Mouse (Mus musculus) retina, postnatal 7 days (tissue): ENCODE data around the gene Hmces.
"Not testable (repeated sequence)": the region's sequence is repeated elsewhere in the genome, so short reads cannot be mapped to it uniquely, and the experiment has no call there.

Experiments
- DNase-seq: peaks from one replicate; pipeline ENCODE4 v3.0.0-alpha.2; 2012; ENCODE audit warnings: low read depth, low spot score

Gene Hmces

GRCm38 (mm10) chr6:87914326-87915102 lies 779 bp downstream of the Hmces start:
- no peak for DNase-seq

GRCm38 (mm10) chr6:87915939-87916338 lies 2.2 kb downstream of the Hmces start:
- no peak for DNase-seq

- DNase-seq: no peak
These were observed 7.5 kb downstream of the Hmces start for GRCm38 (mm10) chr6:87921201-87921600.

- DNase-seq: no peak
These were observed 9.9 kb downstream of the Hmces start for GRCm38 (mm10) chr6:87923624-87924023.

- DNase-seq: no peak
These were observed 21.3 kb downstream of the Hmces start for GRCm38 (mm10) chr6:87935037-87935436.

GRCm38 (mm10) chr6:87937178-87937788 lies 23.5 kb downstream of the Hmces start:
- DNase-seq: peak; percentile 49

GRCm38 (mm10) chr6:87938941-87939340 lies 25.2 kb downstream of the Hmces start:
- DNase-seq: no peak

GRCm38 (mm10) chr6:87942179-87942578 lies 28.4 kb downstream of the Hmces start:
- no peak for DNase-seq

GRCm38 (mm10) chr6:87962457-87962856 lies 48.7 kb downstream of the Hmces start:
- DNase-seq: not testable (repeated sequence)

- DNase-seq: no peak
These were observed 56.3 kb downstream of the Hmces start for GRCm38 (mm10) chr6:87970041-87970440.

GRCm38 (mm10) chr6:87979728-87980127 lies 66.0 kb downstream of the Hmces start:
- no peak for DNase-seq

GRCm38 (mm10) chr6:87980374-87981029 lies 66.8 kb downstream of the Hmces start:
- DNase-seq: peak; percentile 77

- DNase-seq: no peak
These were observed 67.3 kb downstream of the Hmces start for GRCm38 (mm10) chr6:87981030-87981485.

- peak; percentile 74 for DNase-seq
These were observed 68.0 kb downstream of the Hmces start, which contains the start of gene H1fx for GRCm38 (mm10) chr6:87981547-87982256. H1fx (minus strand) TSS chr6:87981637.

- DNase-seq: no peak
These were observed 68.8 kb downstream of the Hmces start for GRCm38 (mm10) chr6:87982506-87982905.
